Mouse (Mus musculus) neural tube, embryonic 10.5 days (tissue): ENCODE measurements at regions not wholly inside any gene's neighbourhood (a gene's known extent, or its start where the extent isn't known, plus 50 kb on each side); places are given as distances from the start of the nearest gene placed in this dataset.
A peak's percentile ranks its signal among the peaks of the same experiment; 100 is the strongest.

Experiments
- DNase-seq: peaks from one replicate; pipeline ENCODE4 v3.0.0-alpha.2; 2017; ENCODE audit warnings: low spot score; ENCODE audit errors: extremely low spot score

DNA sequence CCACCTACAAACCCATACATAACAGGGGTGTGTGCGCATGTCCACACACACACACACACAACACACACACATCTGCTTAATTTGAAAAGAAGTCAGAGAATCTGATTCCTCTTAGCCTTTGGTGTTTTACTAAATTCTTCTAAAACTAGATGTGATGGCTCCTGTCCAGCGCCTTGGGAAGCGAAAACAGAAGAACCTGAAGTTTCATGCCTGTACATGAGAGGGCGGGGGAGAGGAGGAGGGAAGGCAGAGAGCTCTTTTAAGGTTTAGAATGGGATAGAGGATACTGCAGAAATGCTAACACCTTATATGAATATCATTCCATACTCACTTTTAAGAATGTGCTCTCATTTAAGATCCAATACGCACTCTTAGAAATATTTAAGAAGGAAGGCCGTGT, 64.5 kb upstream of the Fer start:
- DNase-seq = no peak

DNA sequence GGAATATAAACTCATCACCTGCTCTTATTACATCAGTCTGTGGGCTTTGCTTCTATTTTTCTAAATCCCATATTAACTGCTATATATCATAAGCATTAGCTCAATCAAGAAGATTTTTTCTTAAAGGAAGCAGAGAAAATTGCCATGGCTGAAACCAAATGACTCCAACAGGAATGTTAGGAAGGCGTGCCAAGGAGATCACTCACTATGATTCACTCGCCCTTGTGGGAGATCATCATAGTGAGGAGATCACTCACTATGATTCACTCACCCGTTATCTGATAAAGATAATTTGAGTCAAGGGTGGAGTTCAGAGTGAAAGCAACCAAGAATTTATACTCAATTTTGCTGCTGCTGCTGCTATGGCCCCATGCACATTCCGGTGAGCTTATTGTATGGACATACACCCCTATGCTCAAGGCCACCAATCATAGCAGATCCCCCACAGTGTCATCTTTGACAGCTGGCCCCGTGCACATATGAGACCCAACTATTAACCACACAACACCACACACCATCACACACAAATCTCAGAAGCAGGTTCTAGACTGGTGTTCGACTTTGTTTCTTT, 63.8 kb upstream of the Fer start:
- DNase-seq = no peak

GRCm38 (mm10) chr17:63801411-63801810, 61.5 kb upstream of the Fer start:
- DNase-seq = no peak

- no peak for DNase-seq
Measured at GRCm38 (mm10) chr17:63802846-63803245, 60.0 kb upstream of the Fer start.

- peak; percentile 70 for DNase-seq
Measured at GRCm38 (mm10) chr17:63803599-63803998, 59.3 kb upstream of the Fer start.

DNA sequence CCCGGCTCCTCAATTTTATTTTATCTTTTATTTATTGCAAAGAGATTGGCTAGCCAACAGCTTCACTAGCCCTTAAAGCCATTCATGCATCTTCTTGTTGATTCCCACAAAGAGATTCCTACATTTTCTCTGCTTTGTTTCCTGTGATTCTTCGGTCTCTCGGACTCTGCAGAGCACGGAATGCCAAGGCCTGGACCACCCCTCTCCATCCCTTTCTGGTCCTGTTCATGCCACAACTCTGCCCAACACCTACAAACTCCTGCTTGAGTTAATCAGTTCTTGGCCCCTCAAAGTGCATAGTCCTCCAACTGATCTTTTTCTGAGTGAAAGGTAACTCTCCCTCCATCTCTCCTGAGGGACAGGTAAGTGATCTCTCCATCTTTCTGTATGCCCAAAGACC, 58.4 kb upstream of the Fer start:
- DNase-seq = no peak

GRCm38 (mm10) chr17:63806360-63806759, 56.5 kb upstream of the Fer start:
- no peak for DNase-seq

DNA sequence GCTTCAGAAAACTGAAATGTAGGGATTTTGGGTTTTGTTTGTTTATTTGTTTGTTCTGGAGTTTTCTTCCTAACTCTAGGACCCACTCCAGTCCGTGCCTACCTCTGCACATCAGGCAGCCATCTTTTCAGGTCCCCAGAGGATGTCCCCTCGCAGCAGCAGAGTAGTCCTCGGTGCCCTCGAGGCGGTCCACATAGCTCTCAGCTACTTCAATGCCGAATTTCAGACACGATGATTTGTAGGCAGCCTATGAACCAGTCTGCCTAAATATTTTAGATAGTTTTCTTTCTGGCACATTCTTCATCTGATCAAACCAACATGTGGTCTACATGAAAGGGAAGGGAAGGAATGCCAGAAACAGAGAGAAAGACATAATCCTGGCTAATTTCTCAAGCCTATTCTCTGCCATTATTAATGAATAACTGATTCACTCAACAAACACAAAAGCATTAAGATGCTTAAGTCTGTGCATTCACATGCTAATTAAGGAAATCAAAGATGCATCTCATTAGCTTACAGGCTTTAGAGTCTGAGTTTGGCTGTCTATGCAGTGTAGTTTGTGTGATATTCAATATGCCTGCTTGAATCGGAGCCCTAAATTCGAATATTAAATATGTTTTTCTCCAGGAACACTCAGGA, 55.2 kb upstream of the Fer start:
- DNase-seq = no peak

GRCm38 (mm10) chr17:63808756-63809155, 54.1 kb upstream of the Fer start:
- no peak for DNase-seq

- peak; percentile 18 for DNase-seq
Measured at GRCm38 (mm10) chr17:63811246-63811785, 51.5 kb upstream of the Fer start.

GRCm38 (mm10) chr17:63812586-63812985, 50.3 kb upstream of the Fer start:
- DNase-seq = no peak
